Mouse (Mus musculus) neural tube, embryonic 14.5 days (tissue): ENCODE data around the gene Rfx5. TPM values are rescaled to one million over a fixed set of nuclear protein-coding genes. Genes with fewer than 3 reads are reported as not detected.

Experiments used
- ATAC-seq: fragments of 200-750 bp; cut with Nextera tagmentation; 2 replicates; pipeline ENCODE4 v1.8.0; 2017; ENCODE audit warnings: low read depth, mild to moderate bottlenecking, moderate TSS enrichment, moderate library complexity
- H3K27ac ChIP-seq: fragments of 300-500 bp; sonication (generic); 2 replicates; pipeline ENCODE4 v1.5.1; 2014; ENCODE audit warnings: low read depth, mild to moderate bottlenecking, control low read depth, low read length, moderate library complexity, mixed read lengths
- H3K27me3 ChIP-seq: fragments of 300-500 bp; sonication (generic); 2 replicates; pipeline ENCODE4 v1.6.1; 2014; ENCODE audit warnings: low read length; ENCODE audit not compliant: control insufficient read depth, insufficient read depth
- H3K36me3 ChIP-seq: fragments of 300-500 bp; sonication (generic); 2 replicates; pipeline ENCODE4 v1.6.1; 2014; ENCODE audit warnings: low read length, mixed read lengths; ENCODE audit not compliant: control insufficient read depth, insufficient read depth
- H3K4me1 ChIP-seq: fragments of 300-500 bp; sonication (generic); 2 replicates; pipeline ENCODE4 v1.6.1; 2014; ENCODE audit warnings: low read length; ENCODE audit not compliant: control insufficient read depth, insufficient read depth
- H3K4me2 ChIP-seq: fragments of 300-500 bp; sonication (generic); 2 replicates; pipeline ENCODE4 v1.6.1; 2014; ENCODE audit warnings: mild to moderate bottlenecking, low read depth, low read length, control low read depth
- H3K4me3 ChIP-seq: fragments of 300-500 bp; sonication (generic); 2 replicates; pipeline ENCODE4 v1.5.1; 2014; ENCODE audit warnings: low read depth, low read length, control low read depth, mixed read lengths
- H3K9ac ChIP-seq: fragments of 300-500 bp; sonication (generic); replicated peaks from 2 replicates; pipeline ENCODE4 v1.6.1; 2014; ENCODE audit warnings: low read depth, mild to moderate bottlenecking, control low read depth, low read length, mixed read lengths
- H3K9me3 ChIP-seq: fragments of 300-500 bp; sonication (generic); 2 replicates; pipeline ENCODE4 v1.6.1; 2016; ENCODE audit warnings: low read length; ENCODE audit not compliant: control insufficient read depth
- WGBS: fragments of 180-500 bp; shearing (Covaris S2); extraction: QIAGEN DNeasy Blood & Tissue Kit; methylation state at CpG from one replicate; pipeline ENCODE4 v1.1.7; 2014; 5-methylcytosine and 5-hydroxymethylcytosine counted together
- polyA plus RNA-seq: library from polyadenylated mRNA; unstranded; fragments of >200 nt; fragmentation: Nextera tagmentation; extraction: Ambion mirVana; gene quantifications from 2 replicates; pipeline ENCODE4 v1.2.1, GENCODE M21; 2014

The Rfx5 gene
- polyA plus RNA-seq, 1 experiment from 2014 or later = 9.4 TPM

DNA sequence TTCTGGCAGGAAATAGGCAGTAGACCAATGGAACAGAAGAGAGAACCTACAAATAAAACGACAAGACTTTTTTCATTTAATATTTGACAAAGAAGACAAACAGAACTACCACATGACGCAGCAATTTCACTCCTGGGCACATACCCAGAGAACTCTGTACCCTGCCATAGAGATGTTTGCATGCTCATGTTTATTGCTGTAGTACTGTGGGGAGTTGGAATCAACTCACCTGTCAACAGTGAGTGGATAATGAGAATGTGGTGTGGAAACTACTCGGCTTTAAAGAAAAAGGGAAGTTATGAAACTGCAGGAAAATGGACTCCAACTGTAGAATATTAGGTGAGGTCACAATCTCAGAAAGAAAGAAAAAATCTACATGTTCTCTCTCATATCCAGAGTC lies 4.2 kb upstream of the Rfx5 start:
- ATAC-seq = no peak
- no peaks in the 10 kb centered on the region for H3K27me3 ChIP-seq
- 87% methylated on average over 3 of the region's 3 CpGs for WGBS
- H3K4me1 ChIP-seq = peaks cover 5% of the 10 kb centered on the region; the same call in 1 of the 2 replicates
- H3K9me3 ChIP-seq = no peaks in the 10 kb centered on the region
- H3K36me3 ChIP-seq = no peaks in the 10 kb centered on the region
- H3K9ac ChIP-seq = no peak overlapping the region
- no peak overlapping the region for H3K27ac ChIP-seq
- no peak overlapping the region for H3K4me3 ChIP-seq
- H3K4me2 ChIP-seq = no peak overlapping the region

DNA sequence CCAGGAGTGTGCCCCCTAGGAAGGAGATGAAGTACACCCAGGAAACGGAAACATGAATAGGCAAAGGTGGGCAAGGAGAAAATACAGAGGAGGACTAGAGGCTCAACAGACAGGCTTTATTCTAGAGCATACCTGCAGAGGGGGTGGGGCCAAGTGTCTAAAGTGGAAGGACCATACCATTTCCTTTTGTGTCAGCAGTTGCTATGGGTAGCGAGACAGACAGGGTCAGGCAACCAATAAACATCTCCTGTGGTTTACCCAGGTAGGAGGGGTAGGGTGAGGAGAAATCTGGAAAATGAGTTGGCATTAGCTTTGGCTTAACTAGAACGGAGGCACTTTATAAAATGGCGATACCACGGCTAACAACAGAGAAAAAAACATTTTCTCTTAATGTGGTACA lies 1.1 kb upstream of the Rfx5 start:
- Histone ChIP-seq H3K27me3 (no peaks in the 10 kb centered on the region), H3K4me3 (peak overlapping the region; percentile 88), H3K27ac (no peak overlapping the region), H3K36me3 (peaks cover 20% of the 10 kb centered on the region; the same call in 1 of the 2 replicates), H3K4me2 (peak overlapping the region; percentile 56; the same call in 1 of the 2 replicates), H3K9me3 (no peaks in the 10 kb centered on the region), H3K9ac (no peak overlapping the region), H3K4me1 (peaks cover 12% of the 10 kb centered on the region; the same call in 1 of the 2 replicates)
- WGBS = 81% methylated on average over 5 of the region's 5 CpGs
- no peak for ATAC-seq

DNA sequence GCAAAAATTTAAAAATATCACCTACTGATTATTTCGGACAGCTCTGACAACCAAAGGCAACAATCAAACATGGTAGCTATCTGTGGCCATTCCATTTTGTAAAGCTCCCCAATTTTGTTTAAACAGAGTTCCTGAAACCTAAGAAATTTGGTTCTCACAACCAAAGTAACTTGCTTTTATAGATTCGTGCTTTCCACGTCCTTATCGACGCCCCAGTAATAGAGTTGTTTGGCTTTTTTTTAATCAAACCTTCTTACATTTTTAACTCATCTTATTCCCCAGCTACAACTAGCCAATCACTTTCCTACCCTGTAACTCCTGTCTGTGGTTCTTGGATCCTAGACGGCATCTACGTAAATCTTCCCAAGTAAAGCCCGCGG lies 501 bp upstream of the Rfx5 start:
- no peak for ATAC-seq
- Histone ChIP-seq H3K36me3 (peaks cover 24% of the 10 kb centered on the region), H3K4me1 (peaks cover 12% of the 10 kb centered on the region; the same call in 1 of the 2 replicates), H3K4me3 (peak overlapping the region; percentile 88), H3K9me3 (no peaks in the 10 kb centered on the region), H3K27ac (peak overlapping the region; percentile 98), H3K4me2 (peak overlapping the region; percentile 56), H3K9ac (peak overlapping the region; percentile 39; the same call in 1 of the 2 replicates), H3K27me3 (no peaks in the 10 kb centered on the region)
- WGBS = 19% methylated on average over 9 of the region's 9 CpGs

DNA sequence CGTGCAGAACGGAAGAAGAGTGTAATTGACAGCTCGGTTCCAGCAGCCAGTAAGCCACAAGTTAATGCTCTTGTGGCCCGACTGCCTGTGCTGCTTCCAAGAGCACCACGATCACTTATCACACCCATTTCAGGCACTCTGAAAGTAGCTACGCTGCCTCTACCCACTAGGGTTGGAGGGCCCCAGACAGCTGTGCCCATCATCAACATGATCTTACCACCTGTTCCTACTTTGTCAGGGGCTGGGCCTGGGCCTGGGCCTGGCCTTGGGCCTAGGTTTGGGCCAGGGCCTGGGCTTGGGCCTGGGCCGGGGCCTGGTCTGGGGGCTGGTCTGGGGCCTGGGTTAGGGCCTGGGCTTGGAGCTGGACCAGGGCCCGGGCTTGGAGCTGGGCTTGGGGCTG lies 4.4 kb downstream of the Rfx5 start:
- ATAC-seq = no peak
- Histone ChIP-seq H3K9me3 (no peaks in the 10 kb centered on the region), H3K27me3 (no peaks in the 10 kb centered on the region), H3K4me3 (no peak overlapping the region), H3K27ac (no peak overlapping the region), H3K9ac (no peak overlapping the region), H3K36me3 (peaks cover 28% of the 10 kb centered on the region), H3K4me1 (peaks cover 7% of the 10 kb centered on the region; the same call in 1 of the 2 replicates), H3K4me2 (no peak overlapping the region)
- 90% methylated on average over 8 of the region's 8 CpGs for WGBS

DNA sequence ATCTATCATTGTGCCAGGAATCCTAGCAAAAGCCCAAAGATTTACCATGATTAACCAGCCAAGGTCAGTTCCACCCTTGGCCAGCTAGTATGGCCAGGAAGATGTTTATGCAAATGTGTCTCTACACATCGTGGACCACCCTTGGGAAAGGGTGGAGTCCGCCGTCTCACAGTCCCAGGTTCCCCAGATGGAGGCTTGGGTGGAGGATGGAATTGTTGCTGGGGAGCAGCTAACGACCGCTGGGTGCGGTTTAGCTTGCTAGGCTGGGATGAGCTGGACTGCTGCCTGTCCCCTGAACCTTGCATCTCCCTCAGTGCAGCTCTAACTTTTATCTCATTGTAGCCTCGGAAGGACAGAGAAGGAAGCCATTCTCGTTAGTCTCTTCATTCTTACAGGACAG lies 6.0 kb downstream of the Rfx5 start:
- H3K9me3 ChIP-seq = no peaks in the 10 kb centered on the region
- peaks cover 6% of the 10 kb centered on the region; the same call in 1 of the 2 replicates for H3K4me1 ChIP-seq
- no peak overlapping the region for H3K9ac ChIP-seq
- no peaks in the 10 kb centered on the region for H3K27me3 ChIP-seq
- H3K4me2 ChIP-seq = no peak overlapping the region
- H3K4me3 ChIP-seq = no peak overlapping the region
- no peak overlapping the region for H3K27ac ChIP-seq
- 44% methylated on average over 8 of the region's 8 CpGs for WGBS
- H3K36me3 ChIP-seq = peaks cover 28% of the 10 kb centered on the region
- ATAC-seq = no peak

DNA sequence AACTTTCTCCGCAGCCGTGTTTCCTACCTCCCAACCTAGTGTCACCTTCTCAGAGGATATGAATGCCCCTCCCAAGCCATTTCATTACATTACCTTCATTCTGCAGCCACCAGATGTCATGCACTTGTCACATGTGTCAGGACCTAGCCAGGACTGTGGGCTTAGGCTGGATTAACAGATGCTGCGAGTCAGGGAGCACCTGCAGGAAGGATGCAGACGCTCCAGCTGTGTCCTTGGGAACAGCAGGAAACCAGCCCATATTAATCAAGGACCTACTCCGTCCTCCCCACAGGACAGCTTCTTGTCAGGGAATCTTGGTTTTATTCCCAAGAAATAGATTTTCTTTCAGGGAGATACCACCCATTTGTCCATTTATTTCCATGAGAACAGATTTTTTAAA lies 6.4 kb downstream of the Rfx5 start:
- no peaks in the 10 kb centered on the region for H3K9me3 ChIP-seq
- H3K4me1 ChIP-seq = peaks cover 1% of the 10 kb centered on the region; the same call in 1 of the 2 replicates
- H3K27ac ChIP-seq = no peak overlapping the region
- H3K4me3 ChIP-seq = no peak overlapping the region
- no peak for ATAC-seq
- H3K9ac ChIP-seq = no peak overlapping the region
- 45% methylated on average over 5 of the region's 5 CpGs for WGBS
- no peak overlapping the region for H3K4me2 ChIP-seq
- H3K36me3 ChIP-seq = peaks cover 28% of the 10 kb centered on the region
- H3K27me3 ChIP-seq = no peaks in the 10 kb centered on the region

DNA sequence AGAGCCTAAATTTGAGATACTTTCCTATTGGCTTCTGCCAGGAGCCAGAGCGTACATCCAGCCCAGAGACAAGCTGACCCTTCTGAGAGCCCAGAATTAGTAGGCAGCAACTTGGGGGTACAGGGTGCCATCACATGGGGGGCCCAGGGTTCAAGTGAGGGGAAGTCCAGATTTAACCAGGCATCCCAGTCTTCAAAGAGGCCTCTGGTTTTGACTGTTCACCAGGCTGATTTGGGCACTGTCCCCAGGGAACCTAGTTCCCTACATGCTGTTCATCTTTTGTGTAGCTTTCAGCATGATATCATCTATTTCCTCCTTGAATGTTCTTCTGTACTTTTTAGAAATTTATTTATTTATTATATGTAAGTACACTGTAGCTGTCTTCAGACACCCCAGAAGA lies 11.1 kb downstream of the Rfx5 start:
- Histone ChIP-seq H3K4me1 (no peaks in the 10 kb centered on the region), H3K27me3 (no peaks in the 10 kb centered on the region), H3K36me3 (no peaks in the 10 kb centered on the region), H3K9ac (no peak overlapping the region), H3K9me3 (no peaks in the 10 kb centered on the region), H3K4me2 (no peak overlapping the region), H3K4me3 (no peak overlapping the region), H3K27ac (no peak overlapping the region)
- no peak for ATAC-seq
- WGBS = 88% methylated on average over 1 of the region's 1 CpGs

DNA sequence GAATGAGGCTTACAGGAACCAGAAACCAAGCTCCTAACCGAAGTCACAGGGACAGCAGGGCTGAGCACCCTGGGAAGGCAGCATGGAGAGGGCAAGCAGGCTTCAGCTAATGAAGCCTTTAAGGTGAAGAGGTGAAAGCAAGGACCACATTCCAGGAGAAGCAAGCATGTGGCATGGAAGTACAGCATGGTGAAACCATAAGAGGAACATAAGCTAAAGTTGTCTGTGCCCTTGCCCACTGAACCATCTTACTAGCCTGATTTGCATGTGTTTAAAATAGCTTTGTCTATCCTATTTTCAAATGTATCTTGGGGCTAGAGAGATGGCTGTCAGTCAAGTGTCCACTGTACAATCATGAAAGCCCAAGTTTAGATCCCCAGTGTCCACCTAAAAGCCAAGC lies 12.0 kb downstream of the Rfx5 start:
- no peak overlapping the region for H3K4me3 ChIP-seq
- H3K27ac ChIP-seq = no peak overlapping the region
- H3K4me2 ChIP-seq = no peak overlapping the region
- no peak overlapping the region for H3K9ac ChIP-seq
- WGBS = 68% methylated on average over 1 of the region's 1 CpGs
- H3K4me1 ChIP-seq = no peaks in the 10 kb centered on the region
- no peaks in the 10 kb centered on the region for H3K27me3 ChIP-seq
- no peaks in the 10 kb centered on the region for H3K9me3 ChIP-seq
- no peak for ATAC-seq
- no peaks in the 10 kb centered on the region for H3K36me3 ChIP-seq

DNA sequence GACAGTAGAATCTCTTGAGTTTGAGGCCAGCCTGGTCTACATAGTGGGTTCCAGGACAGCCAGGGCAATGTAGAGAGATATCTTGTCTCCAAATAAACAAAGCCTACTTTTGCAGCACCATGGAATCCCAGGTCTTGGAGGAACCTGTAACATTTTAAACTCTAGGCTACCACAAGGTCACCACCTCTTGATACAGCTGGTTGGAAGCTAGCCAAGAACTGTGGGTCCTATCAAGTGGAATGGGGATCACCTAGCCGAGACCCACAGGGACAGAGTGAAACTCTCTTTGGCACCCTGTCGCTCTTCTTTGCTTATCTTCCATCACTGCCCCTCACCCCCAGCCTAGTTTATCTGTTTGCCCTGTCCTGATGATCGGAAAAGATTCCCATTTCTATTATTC lies 18.7 kb downstream of the Rfx5 start:
- Histone ChIP-seq H3K36me3 (no peaks in the 10 kb centered on the region), H3K27ac (no peak overlapping the region), H3K9me3 (no peaks in the 10 kb centered on the region), H3K9ac (no peak overlapping the region), H3K27me3 (no peaks in the 10 kb centered on the region), H3K4me2 (no peak overlapping the region), H3K4me1 (peaks cover 6% of the 10 kb centered on the region; the same call in 1 of the 2 replicates), H3K4me3 (no peak overlapping the region)
- 87% methylated on average over 3 of the region's 3 CpGs for WGBS
- ATAC-seq = no peak
